Mouse (Mus musculus): Measurements from ENCODE around the gene Taar7b. TPM values are rescaled to one million over a fixed set of nuclear protein-coding genes. Genes with fewer than 3 reads are reported as not detected.

Gene Taar7b
- polyA plus RNA-seq, 1 experiment from 2014 or later = not detected

DNA sequence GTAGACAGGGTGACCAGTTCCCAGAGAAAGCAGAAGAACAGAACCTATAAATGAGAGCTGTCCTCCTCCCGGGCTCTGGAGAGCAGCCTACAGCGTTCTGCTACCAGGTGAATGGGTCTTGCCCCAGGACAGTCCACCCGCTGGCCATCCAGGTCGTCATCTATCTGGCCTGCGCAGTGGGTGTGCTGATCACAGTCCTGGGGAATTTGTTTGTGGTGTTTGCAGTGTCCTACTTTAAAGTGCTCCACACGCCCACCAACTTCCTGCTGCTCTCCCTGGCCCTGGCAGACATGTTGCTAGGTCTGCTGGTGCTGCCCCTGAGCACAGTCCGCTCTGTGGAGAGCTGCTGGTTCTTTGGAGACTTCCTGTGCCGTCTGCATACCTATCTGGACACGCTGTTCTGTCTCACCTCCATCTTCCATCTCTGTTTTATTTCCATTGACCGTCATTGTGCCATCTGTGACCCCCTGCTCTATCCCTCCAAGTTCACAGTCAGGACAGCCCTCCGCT, 29.0 kb upstream of the Taar7b start, which contains the start of gene Taar5:
TSS of gene Taar5 (plus strand) at position 51 of the 510 bp plus-strand sequence.
- WGBS = 88% methylated on average over 11 of the region's 11 CpGs
- ATAC-seq = no peak

GRCm38 (mm10) chr10:23971256-23971655, 28.5 kb upstream of the Taar7b start:
- H3K9me3 ChIP-seq (ENCODE audit: control insufficient read depth) = no peaks in the 10 kb centered on the region
- whole genome bisulfite sequencing = 87% methylated on average over 5 of the region's 5 CpGs
- ATAC-seq = no peak

More for the DNA sequence above, 29.0 kb upstream of the Taar7b start, which contains the start of gene Taar5:
- no peaks in the 10 kb centered on the region for H3K36me3 ChIP-seq (ENCODE audit: control insufficient read depth, insufficient read depth)
- H3K27me3 ChIP-seq (replicated peaks; ENCODE audit: control insufficient read depth, insufficient read depth, low read length) = no peaks in the 10 kb centered on the region
- no peak within 1 kb of the TSS for H3K9ac ChIP-seq (ENCODE audit: low read depth, low read length)
- no peak within 1 kb of the TSS for H3K27ac ChIP-seq (ENCODE audit: low read depth, low read length)
- no peak within 1 kb of the TSS for H3K4me2 ChIP-seq (replicated peaks; ENCODE audit: low read depth)
- H3K4me3 ChIP-seq (ENCODE audit: low read depth, low read length) = no peak within 1 kb of the TSS
- H3K9me3 ChIP-seq (ENCODE audit: control insufficient read depth) = no peaks in the 10 kb centered on the region
- H3K4me1 ChIP-seq (replicated peaks; ENCODE audit: control insufficient read depth, insufficient read depth, low read length) = no peaks in the 10 kb centered on the region
- no peak for TF ChIP-seq CTCF (IDR thresholded peaks at IDR 0.05; ENCODE audit: low read depth)

GRCm38 (mm10) chr10:23977958-23978357, 21.8 kb upstream of the Taar7b start:
- no peak overlapping the region for H3K4me3 ChIP-seq (ENCODE audit: low read depth, low read length)
- no peaks in the 10 kb centered on the region for H3K36me3 ChIP-seq (ENCODE audit: control insufficient read depth, insufficient read depth)
- ATAC-seq = no peak
- 54% methylated on average over 4 of the region's 4 CpGs for WGBS
- H3K9ac ChIP-seq (ENCODE audit: low read depth, low read length) = no peak overlapping the region
- TF ChIP-seq CTCF (IDR thresholded peaks at IDR 0.05; ENCODE audit: low read depth) = no peak
- no peaks in the 10 kb centered on the region for H3K4me1 ChIP-seq (replicated peaks; ENCODE audit: control insufficient read depth, insufficient read depth, low read length)
- no peaks in the 10 kb centered on the region for H3K9me3 ChIP-seq (ENCODE audit: control insufficient read depth)
- H3K27ac ChIP-seq (ENCODE audit: low read depth, low read length) = no peak overlapping the region
- H3K4me2 ChIP-seq (replicated peaks; ENCODE audit: low read depth) = no peak overlapping the region
- H3K27me3 ChIP-seq (replicated peaks; ENCODE audit: control insufficient read depth, insufficient read depth, low read length) = no peaks in the 10 kb centered on the region

More at GRCm38 (mm10) chr10:23971256-23971655, 28.5 kb upstream of the Taar7b start:
- no peak for TF ChIP-seq CTCF (IDR thresholded peaks at IDR 0.05; ENCODE audit: low read depth)
- Histone ChIP-seq H3K36me3 (ENCODE audit: control insufficient read depth, insufficient read depth) (no peaks in the 10 kb centered on the region), H3K9ac (ENCODE audit: low read depth, low read length) (no peak overlapping the region), H3K4me3 (ENCODE audit: low read depth, low read length) (no peak overlapping the region), H3K27me3 (replicated peaks; ENCODE audit: control insufficient read depth, insufficient read depth, low read length) (no peaks in the 10 kb centered on the region), H3K4me2 (replicated peaks; ENCODE audit: low read depth) (no peak overlapping the region), H3K27ac (ENCODE audit: low read depth, low read length) (no peak overlapping the region), H3K4me1 (replicated peaks; ENCODE audit: control insufficient read depth, insufficient read depth, low read length) (no peaks in the 10 kb centered on the region)

DNA sequence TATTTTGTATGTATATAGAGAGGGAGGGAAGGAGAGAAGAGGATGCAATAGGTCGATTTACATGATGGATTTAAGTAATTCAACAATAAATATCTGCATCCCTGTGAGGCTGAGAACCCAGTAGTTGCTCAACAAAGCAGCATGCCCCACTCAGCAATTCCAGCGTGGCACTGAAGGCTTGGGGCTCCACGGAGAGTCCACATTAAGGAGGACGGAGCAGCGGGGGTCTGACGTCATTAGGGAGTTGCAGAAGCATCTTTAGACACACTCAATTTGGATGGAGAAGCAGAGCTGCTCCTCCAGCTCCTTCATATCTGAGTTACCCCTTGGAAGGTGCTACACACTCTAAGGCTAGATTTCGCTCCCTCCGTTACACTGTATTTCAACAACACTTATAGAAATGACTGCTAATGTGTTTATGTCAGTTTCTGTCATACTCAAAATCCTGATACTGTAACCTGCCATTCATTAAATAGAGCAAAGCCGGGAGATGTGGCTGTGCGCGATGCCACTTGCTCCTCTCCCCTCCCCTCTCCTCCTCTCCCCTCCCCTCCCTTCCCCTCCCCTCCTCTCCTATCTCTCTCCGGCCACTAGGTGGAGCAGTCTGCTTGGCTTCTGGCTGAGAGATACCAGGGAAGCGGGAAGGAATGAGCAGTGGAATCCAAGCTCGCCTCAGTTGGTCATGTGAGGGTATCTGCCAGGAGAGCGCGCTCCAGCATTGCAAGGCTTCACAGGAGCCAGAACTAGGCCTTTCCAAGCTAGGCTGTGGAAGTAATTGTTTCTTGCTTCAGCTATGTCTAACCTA, 20.6 kb upstream of the Taar7b start:
- Histone ChIP-seq H3K27ac (ENCODE audit: low read depth, low read length) (no peak overlapping the region), H3K9ac (ENCODE audit: low read depth, low read length) (no peak overlapping the region), H3K27me3 (replicated peaks; ENCODE audit: control insufficient read depth, insufficient read depth, low read length) (no peaks in the 10 kb centered on the region), H3K36me3 (ENCODE audit: control insufficient read depth, insufficient read depth) (no peaks in the 10 kb centered on the region), H3K4me1 (replicated peaks; ENCODE audit: control insufficient read depth, insufficient read depth, low read length) (no peaks in the 10 kb centered on the region), H3K9me3 (ENCODE audit: control insufficient read depth) (no peaks in the 10 kb centered on the region), H3K4me2 (replicated peaks; ENCODE audit: low read depth) (no peak overlapping the region), H3K4me3 (ENCODE audit: low read depth, low read length) (no peak overlapping the region)
- TF ChIP-seq CTCF (IDR thresholded peaks at IDR 0.05; ENCODE audit: low read depth) = peak; percentile 93
- peak; percentile 85 for ATAC-seq
- WGBS = 47% methylated on average over 16 of the region's 16 CpGs

DNA sequence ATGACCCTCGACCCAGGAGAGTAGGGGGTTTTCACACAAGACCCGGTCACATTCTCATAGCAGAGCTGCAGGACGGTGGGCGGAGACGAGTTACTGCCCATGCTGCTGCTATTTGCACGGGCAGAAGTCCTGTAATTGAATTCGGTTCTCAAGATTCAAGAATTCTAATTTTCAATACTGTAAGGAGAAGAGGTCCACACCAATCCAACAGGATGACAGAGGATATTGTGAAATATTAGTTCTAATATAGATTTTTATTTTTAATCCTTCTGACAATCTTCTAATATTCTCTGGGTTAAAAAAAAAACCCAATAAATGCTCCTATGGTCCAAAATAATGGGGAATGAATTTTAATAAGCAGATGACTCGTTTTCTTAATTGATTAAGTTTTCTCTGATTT, 14.2 kb upstream of the Taar7b start, which contains the start of gene Taar6:
TSS of gene Taar6 (minus strand) at position 101 of the 400 bp plus-strand sequence.
- no peak within 1 kb of the TSS for H3K9ac ChIP-seq (ENCODE audit: low read depth, low read length)
- no peak for ATAC-seq
- no peak for TF ChIP-seq CTCF (IDR thresholded peaks at IDR 0.05; ENCODE audit: low read depth)

DNA sequence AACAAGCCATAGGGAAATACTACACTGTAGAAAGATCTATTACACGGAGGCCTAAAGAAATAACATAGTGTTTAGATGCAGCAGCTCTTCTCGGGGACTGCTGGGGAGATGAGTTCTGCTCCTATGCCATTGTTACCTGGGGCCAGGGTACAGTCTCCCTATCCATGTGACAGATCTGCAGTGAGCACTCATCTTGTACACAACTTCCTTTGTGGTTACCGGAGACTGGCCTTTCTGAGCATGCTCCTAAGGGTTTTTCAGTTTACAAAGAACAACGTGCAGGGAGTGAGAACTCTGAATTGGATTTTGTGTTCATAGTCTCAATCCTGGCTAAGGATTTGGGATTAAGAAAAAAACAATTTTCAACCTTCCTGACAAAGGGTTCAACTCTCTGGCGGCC, 13.3 kb upstream of the Taar7b start:
- Histone ChIP-seq H3K27ac (ENCODE audit: low read depth, low read length) (no peak overlapping the region), H3K4me1 (replicated peaks; ENCODE audit: control insufficient read depth, insufficient read depth, low read length) (no peaks in the 10 kb centered on the region), H3K27me3 (replicated peaks; ENCODE audit: control insufficient read depth, insufficient read depth, low read length) (no peaks in the 10 kb centered on the region), H3K36me3 (ENCODE audit: control insufficient read depth, insufficient read depth) (no peaks in the 10 kb centered on the region), H3K4me3 (ENCODE audit: low read depth, low read length) (no peak overlapping the region), H3K9ac (ENCODE audit: low read depth, low read length) (no peak overlapping the region), H3K4me2 (replicated peaks; ENCODE audit: low read depth) (no peak overlapping the region), H3K9me3 (ENCODE audit: control insufficient read depth) (no peaks in the 10 kb centered on the region)
- WGBS = 71% methylated on average over 5 of the region's 5 CpGs
- no peak for TF ChIP-seq CTCF (IDR thresholded peaks at IDR 0.05; ENCODE audit: low read depth)
- ATAC-seq = no peak

More for the DNA sequence above, 14.2 kb upstream of the Taar7b start, which contains the start of gene Taar6:
- Histone ChIP-seq H3K4me3 (ENCODE audit: low read depth, low read length) (no peak within 1 kb of the TSS), H3K4me2 (replicated peaks; ENCODE audit: low read depth) (no peak within 1 kb of the TSS), H3K4me1 (replicated peaks; ENCODE audit: control insufficient read depth, insufficient read depth, low read length) (no peaks in the 10 kb centered on the region), H3K27me3 (replicated peaks; ENCODE audit: control insufficient read depth, insufficient read depth, low read length) (no peaks in the 10 kb centered on the region), H3K9me3 (ENCODE audit: control insufficient read depth) (no peaks in the 10 kb centered on the region), H3K27ac (ENCODE audit: low read depth, low read length) (no peak within 1 kb of the TSS), H3K36me3 (ENCODE audit: control insufficient read depth, insufficient read depth) (no peaks in the 10 kb centered on the region)
- 80% methylated on average over 8 of the region's 8 CpGs for WGBS
